Mouse (Mus musculus) ES-E14 (cell line): ENCODE results near the gene Esrra.

Source experiments
- HCFC1 ChIP-seq: IDR thresholded peaks from 2 replicates; pipeline ENCODE4 v1.6.1; 2012; ENCODE audit warnings: low read length, inconsistent platforms, borderline replicate concordance; ENCODE audit not compliant: insufficient read depth
- MAFK ChIP-seq: IDR thresholded peaks from 2 replicates; pipeline ENCODE4 v1.6.1; 2014; ENCODE audit warnings: mild to moderate bottlenecking, low read depth, low read length, inconsistent platforms; ENCODE audit not compliant: insufficient read depth
- ZC3H11A ChIP-seq: IDR thresholded peaks from 2 replicates; pipeline ENCODE4 v1.6.1; 2012; ENCODE audit warnings: low read depth, mild to moderate bottlenecking, inconsistent platforms, low read length, borderline replicate concordance

DNA sequence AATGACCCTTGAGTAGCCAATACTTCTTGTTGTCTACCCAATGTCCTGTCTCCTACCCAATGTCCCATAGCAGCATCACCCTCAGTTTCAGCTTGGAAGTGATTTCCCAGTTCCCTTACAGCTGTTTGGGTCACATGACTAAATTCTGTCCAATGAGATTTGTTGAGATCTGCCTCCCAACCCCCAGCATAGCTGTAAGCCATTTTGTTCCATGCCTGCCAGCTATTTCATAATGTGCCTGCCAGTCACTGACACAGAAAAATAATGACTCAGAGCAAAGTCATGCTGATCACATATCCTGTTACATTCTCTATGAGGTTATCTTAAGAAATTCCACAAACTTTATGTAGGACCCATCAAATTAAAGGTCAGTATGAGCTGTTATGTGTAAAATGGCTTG lies 44.8 kb downstream of the Esrra start:
- TF ChIP-seq ZC3H11A (no peak), HCFC1 (no peak), MAFK (no peak)
